Mouse (Mus musculus) cerebellum, postnatal 36 days (tissue): ENCODE data around the gene Rasal2.

Experiments used
- DNase-seq, 2 experiments: peaks; one replicate each; pipeline ENCODE4 v3.0.0; 2021 to 2022; ENCODE audit warnings: mixed read lengths in 2 of 2

Gene Rasal2

GRCm38 (mm10) chr1:157439101-157439500, 26.7 kb upstream of the Rasal2 start:
- no peak for DNase-seq

- DNase-seq, result no peak
Measured at GRCm38 (mm10) chr1:157438290-157438689, 25.9 kb upstream of the Rasal2 start.

GRCm38 (mm10) chr1:157435926-157436325, 23.5 kb upstream of the Rasal2 start:
- DNase-seq, result no peak

- DNase-seq, result no peak
Measured at GRCm38 (mm10) chr1:157434404-157434803, 22.0 kb upstream of the Rasal2 start.

GRCm38 (mm10) chr1:157433316-157433715, 20.9 kb upstream of the Rasal2 start:
- DNase-seq, result peak; percentile 14 to 43

- no peak for DNase-seq
Measured at GRCm38 (mm10) chr1:157428366-157428765, 16.0 kb upstream of the Rasal2 start.

GRCm38 (mm10) chr1:157427604-157428003, 15.2 kb upstream of the Rasal2 start:
- DNase-seq, result no peak

- no peak for DNase-seq
Measured at GRCm38 (mm10) chr1:157426933-157427332, 14.5 kb upstream of the Rasal2 start.

GRCm38 (mm10) chr1:157425741-157426427, 13.5 kb upstream of the Rasal2 start:
- no peak for DNase-seq

- no peak for DNase-seq
Measured at GRCm38 (mm10) chr1:157417861-157418260, 5.5 kb upstream of the Rasal2 start.

- DNase-seq, result no peak
Measured at GRCm38 (mm10) chr1:157417414-157417813, 5.0 kb upstream of the Rasal2 start.

- no peak for DNase-seq
Measured at GRCm38 (mm10) chr1:157416628-157417027, 4.2 kb upstream of the Rasal2 start.

GRCm38 (mm10) chr1:157415771-157416170, 3.4 kb upstream of the Rasal2 start:
- no peak for DNase-seq

- peak; percentile 70 to 72 for DNase-seq
Measured at GRCm38 (mm10) chr1:157411711-157412380, 549 bp downstream of the Rasal2 start.

GRCm38 (mm10) chr1:157411341-157411710, 1.1 kb downstream of the Rasal2 start:
- no peak for DNase-seq

GRCm38 (mm10) chr1:157410937-157411336, 1.5 kb downstream of the Rasal2 start:
- peak in 1 of 2 experiments; percentile 6 for DNase-seq

GRCm38 (mm10) chr1:157409648-157410047, 2.7 kb downstream of the Rasal2 start:
- no peak for DNase-seq

- DNase-seq, result no peak
Measured at GRCm38 (mm10) chr1:157388027-157388426, 24.4 kb downstream of the Rasal2 start.

- no peak for DNase-seq
Measured at GRCm38 (mm10) chr1:157380694-157381093, 31.7 kb downstream of the Rasal2 start.

GRCm38 (mm10) chr1:157370397-157370796, 42.0 kb downstream of the Rasal2 start:
- DNase-seq, result no peak

- no peak for DNase-seq
Measured at GRCm38 (mm10) chr1:157368316-157368715, 44.1 kb downstream of the Rasal2 start.

GRCm38 (mm10) chr1:157346661-157347060, 65.7 kb downstream of the Rasal2 start:
- no peak for DNase-seq

GRCm38 (mm10) chr1:157343519-157343918, 68.9 kb downstream of the Rasal2 start:
- peak in 1 of 2 experiments; percentile 18 for DNase-seq

GRCm38 (mm10) chr1:157334834-157335233, 77.6 kb downstream of the Rasal2 start:
- DNase-seq, result no peak

- DNase-seq, result no peak
Measured at GRCm38 (mm10) chr1:157328068-157328467, 84.3 kb downstream of the Rasal2 start.
